Mouse (Mus musculus): Measurements from ENCODE around the gene Irs2.

GRCm38 (mm10) chr8:10994390-10994954, 13.8 kb downstream of the Irs2 start:
- TF ChIP-seq POLR2A (IDR thresholded peaks at IDR 0.05; ENCODE audit: extremely low read depth, insufficient read depth, low read length) (no peak), CTCF (IDR thresholded peaks at IDR 0.05; ENCODE audit: low read depth, low read length) (no peak)
